Mouse (Mus musculus) spleen, embryonic (tissue): Measurements from ENCODE around the gene Cblc.

ENCODE experiments used
- CTCF ChIA-PET: fragments of 350-600 bp; sonication (Branson Sonifier 250); formaldehyde crosslinking; loops from one replicate; lab custom pipeline; 2022; lab: Charles Lee

The Cblc gene

DNA sequence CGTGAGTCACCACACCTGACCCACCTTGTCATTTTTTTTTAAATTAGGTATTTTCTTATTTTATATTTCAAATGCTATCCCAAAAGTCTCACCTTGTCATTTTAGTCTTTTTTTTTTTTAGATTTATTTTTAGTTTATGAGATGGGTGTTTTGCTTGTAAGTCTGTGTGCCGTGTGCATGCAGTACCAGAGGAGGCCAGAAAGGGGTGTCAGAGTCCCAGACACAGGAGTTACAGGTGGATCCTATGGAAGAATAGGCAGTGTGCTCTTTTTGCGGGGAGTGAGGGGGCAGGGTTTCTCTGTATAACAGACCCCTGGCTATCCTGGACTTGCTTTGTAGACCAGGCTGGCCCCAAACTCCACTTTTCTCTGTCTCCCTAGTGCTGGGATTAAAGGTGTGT is 57.8 kb downstream of the Cblc start:
- CTCF ChIA-PET, result no interaction called here

DNA sequence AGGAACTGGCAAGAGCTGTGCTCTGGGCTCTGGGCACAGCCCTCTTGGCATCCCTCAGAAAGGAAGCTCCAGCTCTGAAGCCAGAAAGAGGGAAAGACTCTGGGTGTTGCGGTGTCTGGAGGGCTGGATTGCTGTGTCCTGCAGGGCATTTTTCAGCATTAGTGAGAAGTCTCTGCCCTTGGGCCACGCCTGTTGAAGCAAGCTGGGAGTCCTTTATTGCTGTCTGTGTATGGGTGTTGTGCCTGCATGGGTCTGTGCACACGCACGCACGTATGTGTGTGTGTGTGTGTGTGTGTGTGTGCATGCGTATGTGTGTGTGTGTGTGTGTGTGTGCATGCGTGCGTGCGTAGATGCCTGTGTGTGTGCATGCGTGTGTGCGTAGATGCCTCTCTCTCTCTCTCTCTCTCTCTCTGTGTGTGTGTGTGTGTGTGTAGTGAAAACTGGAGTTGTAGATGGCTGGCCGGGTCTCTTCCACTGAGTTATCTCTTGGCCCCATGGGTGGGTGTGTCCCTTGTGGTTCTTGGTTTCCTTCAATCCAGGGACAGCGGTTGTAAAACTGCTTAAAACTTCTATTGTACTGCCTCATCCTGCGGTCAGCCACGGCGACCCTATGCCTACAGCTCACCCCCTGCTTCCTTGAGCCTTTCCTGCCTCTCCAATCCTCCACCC is 60.1 kb downstream of the Cblc start:
- CTCF ChIA-PET, result interaction anchor here (0.7 kb wide), 1 partner anchor 94 kb away, joined by 4 read pairs; no protein-coding TSS in a partner anchor

DNA sequence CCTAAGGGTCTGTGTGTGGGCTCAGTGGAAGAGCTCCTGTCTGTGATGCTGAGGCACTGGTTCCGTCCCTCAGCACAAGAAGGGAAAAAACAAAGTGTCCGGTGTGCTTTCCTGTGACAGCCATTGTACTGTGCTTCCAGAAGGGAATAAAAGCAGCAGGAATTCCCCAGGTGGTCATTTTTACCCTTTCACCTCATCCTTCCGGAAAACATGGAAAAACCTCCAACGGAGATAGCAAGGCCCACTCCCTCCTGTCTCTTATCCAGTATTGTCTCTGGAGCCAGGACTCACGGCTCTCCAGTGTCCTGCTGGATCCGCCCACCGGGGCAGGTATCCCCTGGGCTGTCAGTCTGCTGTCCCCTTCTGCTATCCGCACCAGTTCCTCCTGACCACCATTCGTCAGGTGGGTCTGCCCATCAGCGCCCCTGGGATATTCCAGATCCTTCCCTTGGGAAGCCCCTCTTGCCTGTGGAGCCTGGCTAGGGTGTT is 62.4 kb downstream of the Cblc start:
- CTCF ChIA-PET, result no interaction called here
